Mouse (Mus musculus) cerebellum, adult 2 months (tissue): ENCODE data around the gene Tec. TPM values are rescaled to one million over a fixed set of nuclear protein-coding genes. Genes with fewer than 3 reads are reported as not detected.

ENCODE experiments used
- DNase-seq, 2 experiments: peaks; one replicate each; pipeline ENCODE4 v3.0.0; 2021
- H3K27ac ChIP-seq: fragments of 200-500 bp; 2 replicates; pipeline ENCODE4 v1.5.1; 2012; ENCODE audit warnings: low read length, control low read depth, inconsistent platforms; ENCODE audit not compliant: insufficient read depth
- H3K27me3 ChIP-seq: fragments of 200-500 bp; 2 replicates; pipeline ENCODE4 v1.6.1; 2012; ENCODE audit warnings: inconsistent platforms, mild to moderate bottlenecking, low read length, moderate library complexity; ENCODE audit not compliant: control insufficient read depth, insufficient read depth
- H3K4me1 ChIP-seq: fragments of 200-500 bp; 2 replicates; pipeline ENCODE4 v1.6.1; 2011; ENCODE audit warnings: low read length; ENCODE audit not compliant: control insufficient read depth, insufficient read depth
- H3K4me3 ChIP-seq: fragments of 200-500 bp; replicated peaks from 2 replicates; pipeline ENCODE3; 2011; ENCODE audit warnings: mild to moderate bottlenecking, low read depth, low read length, control low read depth; ENCODE audit not compliant: insufficient read depth
- CTCF ChIP-seq: fragments of 200-500 bp; IDR thresholded peaks from 2 replicates; pipeline ENCODE4 v1.5.1; 2011; ENCODE audit warnings: low read depth, mild to moderate bottlenecking, control low read depth, low read length, moderate library complexity, borderline replicate concordance; ENCODE audit not compliant: insufficient read depth
- POLR2A ChIP-seq: fragments of 200-500 bp; IDR thresholded peaks from 2 replicates; pipeline ENCODE4 v1.6.1; 2011; ENCODE audit warnings: low read length, control low read depth, borderline replicate concordance; ENCODE audit not compliant: insufficient read depth
- WGBS: fragments of 180-500 bp; shearing (Covaris S2); methylation state at CpG from one replicate; pipeline ENCODE4 v1.1.7; 2018; 5-methylcytosine and 5-hydroxymethylcytosine counted together
- polyA plus RNA-seq: library from polyadenylated mRNA; depleted of rRNA; stranded (reverse); fragments of >200 nt; gene quantifications from 2 replicates; pipeline ENCODE4 v1.2.3, GENCODE M21; 2012

The Tec gene
- polyA plus RNA-seq, 1 experiment: 1.8 TPM

GRCm38 (mm10) chr5:72748659-72749265 lies 119.5 kb downstream of the Tec start:
- Histone ChIP-seq H3K27ac (no peak overlapping the region), H3K27me3 (no peaks in the 10 kb centered on the region; the same call in 1 of the 2 replicates), H3K4me3 (no peak overlapping the region), H3K4me1 (no peaks in the 10 kb centered on the region)
- 80% methylated on average over 7 of the region's 7 CpGs for WGBS
- TF ChIP-seq CTCF: no peak
- no peak for TF ChIP-seq POLR2A
- no peak for DNase-seq

GRCm38 (mm10) chr5:72747384-72747783 lies 120.9 kb downstream of the Tec start:
- TF ChIP-seq POLR2A (no peak), CTCF (no peak)
- Histone ChIP-seq H3K4me3 (no peak overlapping the region), H3K27me3 (no peaks in the 10 kb centered on the region; the same call in 1 of the 2 replicates), H3K27ac (no peak overlapping the region), H3K4me1 (no peaks in the 10 kb centered on the region)
- WGBS: 29% methylated on average over 4 of the region's 4 CpGs
- no peak for DNase-seq

GRCm38 (mm10) chr5:72746461-72746860 lies 121.8 kb downstream of the Tec start:
- no peak for TF ChIP-seq POLR2A
- TF ChIP-seq CTCF: no peak
- H3K27ac ChIP-seq: no peak overlapping the region
- no peak overlapping the region for H3K4me3 ChIP-seq
- H3K27me3 ChIP-seq: no peaks in the 10 kb centered on the region; the same call in 1 of the 2 replicates
- WGBS: 90% methylated on average over 4 of the region's 4 CpGs
- no peaks in the 10 kb centered on the region for H3K4me1 ChIP-seq
- no peak for DNase-seq

- H3K27ac ChIP-seq: no peak overlapping the region
- TF ChIP-seq POLR2A (no peak), CTCF (no peak)
- H3K4me1 ChIP-seq: no peaks in the 10 kb centered on the region
- H3K4me3 ChIP-seq: no peak overlapping the region
- 98% methylated on average over 6 of the region's 6 CpGs for WGBS
- no peak for DNase-seq
- no peaks in the 10 kb centered on the region for H3K27me3 ChIP-seq
Measured at GRCm38 (mm10) chr5:72743103-72743502, 125.2 kb downstream of the Tec start.

- Histone ChIP-seq H3K27me3 (no peaks in the 10 kb centered on the region), H3K4me3 (no peak overlapping the region), H3K27ac (no peak overlapping the region), H3K4me1 (no peaks in the 10 kb centered on the region)
- TF ChIP-seq POLR2A (no peak), CTCF (no peak)
- 88% methylated on average over 7 of the region's 7 CpGs for WGBS
- no peak for DNase-seq
Measured at GRCm38 (mm10) chr5:72736868-72737267, 131.4 kb downstream of the Tec start.

- DNase-seq: no peak
- Histone ChIP-seq H3K4me3 (no peak overlapping the region), H3K27ac (no peak overlapping the region), H3K27me3 (no peaks in the 10 kb centered on the region), H3K4me1 (no peaks in the 10 kb centered on the region)
- 78% methylated on average over 8 of the region's 8 CpGs for WGBS
- TF ChIP-seq POLR2A (no peak), CTCF (no peak)
Measured at GRCm38 (mm10) chr5:72736437-72736836, 131.8 kb downstream of the Tec start.

- WGBS: 40% methylated on average over 7 of the region's 7 CpGs
- TF ChIP-seq POLR2A: no peak
- TF ChIP-seq CTCF: no peak
- H3K27ac ChIP-seq: no peak overlapping the region
Measured at GRCm38 (mm10) chr5:72735763-72736162, 132.5 kb downstream of the Tec start.

GRCm38 (mm10) chr5:72732885-72733284 lies 135.4 kb downstream of the Tec start:
- no peaks in the 10 kb centered on the region for H3K27me3 ChIP-seq
- H3K27ac ChIP-seq: no peak overlapping the region
- 91% methylated on average over 1 of the region's 1 CpGs for WGBS
- no peak for TF ChIP-seq POLR2A
- TF ChIP-seq CTCF: no peak
- no peak overlapping the region for H3K4me3 ChIP-seq
- no peak for DNase-seq
- H3K4me1 ChIP-seq: no peaks in the 10 kb centered on the region

More at GRCm38 (mm10) chr5:72735763-72736162, 132.5 kb downstream of the Tec start:
- DNase-seq: no peak
- Histone ChIP-seq H3K4me1 (no peaks in the 10 kb centered on the region), H3K4me3 (no peak overlapping the region), H3K27me3 (no peaks in the 10 kb centered on the region)
